Mouse (Mus musculus): ENCODE measurements around the gene Cbx4.

Gene Cbx4

GRCm38 (mm10) chr11:119085279-119086062, 550 bp downstream of the Cbx4 start:
- DNase-seq (ENCODE audit: extremely low read depth, low read depth, low spot score): no peak

GRCm38 (mm10) chr11:119084446-119085278, 1.4 kb downstream of the Cbx4 start:
- no peak for DNase-seq (ENCODE audit: extremely low read depth, low read depth, low spot score)

- no peak for DNase-seq (ENCODE audit: extremely low read depth, low read depth, low spot score)
Observed at GRCm38 (mm10) chr11:119083724-119084445, 2.1 kb downstream of the Cbx4 start.

GRCm38 (mm10) chr11:119082638-119083599, 3.1 kb downstream of the Cbx4 start:
- DNase-seq (ENCODE audit: extremely low read depth, low read depth, low spot score): no peak

GRCm38 (mm10) chr11:119081839-119082637, 4.0 kb downstream of the Cbx4 start:
- DNase-seq (ENCODE audit: extremely low read depth, low read depth, low spot score): no peak

GRCm38 (mm10) chr11:119081148-119081838, 4.7 kb downstream of the Cbx4 start:
- no peak for DNase-seq (ENCODE audit: extremely low read depth, low read depth, low spot score)

- DNase-seq (ENCODE audit: extremely low read depth, low read depth, low spot score): no peak
Observed at GRCm38 (mm10) chr11:119080461-119081147, 5.4 kb downstream of the Cbx4 start.

GRCm38 (mm10) chr11:119079445-119079837, 6.6 kb downstream of the Cbx4 start:
- no peak for DNase-seq (ENCODE audit: extremely low read depth, low read depth, low spot score)

GRCm38 (mm10) chr11:119078691-119079444, 7.2 kb downstream of the Cbx4 start:
- DNase-seq (ENCODE audit: extremely low read depth, low read depth, low spot score): no peak

GRCm38 (mm10) chr11:119077755-119078154, 8.3 kb downstream of the Cbx4 start:
- DNase-seq (ENCODE audit: extremely low read depth, low read depth, low spot score): no peak

- DNase-seq (ENCODE audit: extremely low read depth, low read depth, low spot score): no peak
Observed at GRCm38 (mm10) chr11:119075805-119076204, 10.2 kb downstream of the Cbx4 start.

GRCm38 (mm10) chr11:119073876-119074433, 12.1 kb downstream of the Cbx4 start:
- DNase-seq (ENCODE audit: extremely low read depth, low read depth, low spot score): no peak

- DNase-seq (ENCODE audit: extremely low read depth, low read depth, low spot score): no peak
Observed at GRCm38 (mm10) chr11:119072986-119073385, 13.0 kb downstream of the Cbx4 start.

GRCm38 (mm10) chr11:119072239-119072638, 13.8 kb downstream of the Cbx4 start:
- no peak for DNase-seq (ENCODE audit: extremely low read depth, low read depth, low spot score)

- DNase-seq (ENCODE audit: extremely low read depth, low read depth, low spot score): no peak
Observed at GRCm38 (mm10) chr11:119066841-119067240, 19.2 kb downstream of the Cbx4 start.

GRCm38 (mm10) chr11:119059256-119059655, 26.8 kb downstream of the Cbx4 start:
- DNase-seq (ENCODE audit: extremely low read depth, low read depth, low spot score): no peak

Measured in fat pad, adult 2 months (tissue).